Mouse (Mus musculus): ENCODE measurements around the gene Kif24. TPM values are rescaled to one million over a fixed set of nuclear protein-coding genes. Genes with fewer than 3 reads are reported as not detected.
A peak's percentile ranks its signal among the peaks of the same experiment; 100 is the strongest.
"Not testable (repeated sequence)": the region's sequence is repeated elsewhere in the genome, so short reads cannot be mapped to it uniquely, and the experiment has no call there.

Kif24 gene
- polyA plus RNA-seq, 1 experiment from 2014 or later: 8.9 TPM

- H3K27me3 ChIP-seq: no peaks in the 10 kb centered on the region
- H3K4me3 ChIP-seq: no peak overlapping the region
- no peak overlapping the region for H3K4me2 ChIP-seq
- H3K36me3 ChIP-seq (ENCODE audit: poor library complexity, severe bottlenecking): peaks cover 26% of the 10 kb centered on the region
- no peaks in the 10 kb centered on the region for H3K9me3 ChIP-seq (replicated peaks)
- H3K27ac ChIP-seq: no peak overlapping the region
- WGBS: 90% methylated on average over 8 of the region's 8 CpGs
- no peak overlapping the region for H3K9ac ChIP-seq
- ATAC-seq: no peak
- peaks cover 9% of the 10 kb centered on the region for H3K4me1 ChIP-seq
Measured at GRCm38 (mm10) chr4:41480254-41480653, 15.6 kb upstream of the Kif24 start.

GRCm38 (mm10) chr4:41479456-41479804 lies 14.7 kb upstream of the Kif24 start:
- 68% methylated on average over 1 of the region's 1 CpGs for WGBS
- Histone ChIP-seq H3K36me3 (ENCODE audit: poor library complexity, severe bottlenecking) (peaks cover 26% of the 10 kb centered on the region), H3K4me1 (peaks cover 9% of the 10 kb centered on the region), H3K9ac (no peak overlapping the region), H3K27ac (no peak overlapping the region), H3K4me3 (no peak overlapping the region), H3K9me3 (replicated peaks) (no peaks in the 10 kb centered on the region), H3K27me3 (no peaks in the 10 kb centered on the region), H3K4me2 (no peak overlapping the region)
- no peak for ATAC-seq

- ATAC-seq: no peak
- Histone ChIP-seq H3K4me1 (peaks cover 9% of the 10 kb centered on the region), H3K4me2 (no peak overlapping the region), H3K27ac (no peak overlapping the region), H3K4me3 (no peak overlapping the region), H3K9ac (no peak overlapping the region), H3K36me3 (ENCODE audit: poor library complexity, severe bottlenecking) (peaks cover 26% of the 10 kb centered on the region), H3K9me3 (replicated peaks) (no peaks in the 10 kb centered on the region), H3K27me3 (no peaks in the 10 kb centered on the region)
- 67% methylated on average over 4 of the region's 4 CpGs for WGBS
Measured at GRCm38 (mm10) chr4:41478751-41479455, 14.2 kb upstream of the Kif24 start.

- Histone ChIP-seq H3K27me3 (no peaks in the 10 kb centered on the region), H3K4me1 (peaks cover 9% of the 10 kb centered on the region), H3K9ac (no peak overlapping the region), H3K36me3 (ENCODE audit: poor library complexity, severe bottlenecking) (peaks cover 26% of the 10 kb centered on the region), H3K4me3 (no peak overlapping the region), H3K9me3 (replicated peaks) (no peaks in the 10 kb centered on the region), H3K4me2 (no peak overlapping the region), H3K27ac (no peak overlapping the region)
- ATAC-seq: no peak
- 89% methylated on average over 9 of the region's 9 CpGs for WGBS
Measured at GRCm38 (mm10) chr4:41477648-41478160, 13.0 kb upstream of the Kif24 start.

- WGBS: 80% methylated on average over 1 of the region's 1 CpGs
- no peak for ATAC-seq
- peaks cover 37% of the 10 kb centered on the region for H3K4me1 ChIP-seq
- no peak overlapping the region for H3K9ac ChIP-seq
- H3K4me2 ChIP-seq: 0 out of 2 replicates have a peak overlapping the region, but pooled peaks have one; percentile 8
- H3K4me3 ChIP-seq: no peak overlapping the region
- H3K36me3 ChIP-seq (ENCODE audit: poor library complexity, severe bottlenecking): no peaks in the 10 kb centered on the region
- H3K27ac ChIP-seq: peak overlapping the region; percentile 70
- H3K9me3 ChIP-seq (replicated peaks): no peaks in the 10 kb centered on the region
- H3K27me3 ChIP-seq: no peaks in the 10 kb centered on the region
Measured at GRCm38 (mm10) chr4:41471384-41471689, 6.7 kb upstream of the Kif24 start.

- H3K4me3 ChIP-seq: no peak overlapping the region
- 0 out of 2 replicates have a peak overlapping the region, but pooled peaks have one; percentile 8 for H3K4me2 ChIP-seq
- no peaks in the 10 kb centered on the region for H3K9me3 ChIP-seq (replicated peaks)
- H3K36me3 ChIP-seq (ENCODE audit: poor library complexity, severe bottlenecking): no peaks in the 10 kb centered on the region
- H3K9ac ChIP-seq: no peak overlapping the region
- peaks cover 39% of the 10 kb centered on the region for H3K4me1 ChIP-seq
- peak overlapping the region; percentile 70 for H3K27ac ChIP-seq
- 11% methylated on average over 5 of the region's 5 CpGs for WGBS
- H3K27me3 ChIP-seq: no peaks in the 10 kb centered on the region
- peak; percentile 89 for ATAC-seq
Measured at GRCm38 (mm10) chr4:41470684-41471383, 6.1 kb upstream of the Kif24 start.

- Histone ChIP-seq H3K36me3 (ENCODE audit: poor library complexity, severe bottlenecking) (no peaks in the 10 kb centered on the region), H3K9ac (peak overlapping the region; percentile 16; the same call in 1 of the 2 replicates), H3K4me2 (0 out of 2 replicates have a peak overlapping the region, but pooled peaks have one; percentile 8), H3K27ac (peak overlapping the region; percentile 70), H3K4me3 (no peak overlapping the region), H3K27me3 (no peaks in the 10 kb centered on the region), H3K4me1 (peaks cover 40% of the 10 kb centered on the region), H3K9me3 (replicated peaks) (no peaks in the 10 kb centered on the region)
- ATAC-seq: peak; percentile 67
- WGBS: 43% methylated on average over 7 of the region's 7 CpGs
Measured at GRCm38 (mm10) chr4:41470051-41470683, 5.5 kb upstream of the Kif24 start.

- 75% methylated on average over 10 of the region's 10 CpGs for WGBS
Measured at GRCm38 (mm10) chr4:41469199-41469598, 4.5 kb upstream of the Kif24 start.

GRCm38 (mm10) chr4:41468396-41469080 lies 3.9 kb upstream of the Kif24 start:
- H3K27ac ChIP-seq: 0 out of 2 replicates have a peak overlapping the region, but pooled peaks have one; percentile 20
- no peak for ATAC-seq

More at GRCm38 (mm10) chr4:41469199-41469598, 4.5 kb upstream of the Kif24 start:
- H3K36me3 ChIP-seq (ENCODE audit: poor library complexity, severe bottlenecking): no peaks in the 10 kb centered on the region
- no peak for ATAC-seq
- H3K27me3 ChIP-seq: no peaks in the 10 kb centered on the region
- no peak overlapping the region for H3K4me2 ChIP-seq
- H3K27ac ChIP-seq: peak overlapping the region; percentile 20; the same call in 1 of the 2 replicates
- peaks cover 40% of the 10 kb centered on the region for H3K4me1 ChIP-seq
- no peak overlapping the region for H3K9ac ChIP-seq
- no peak overlapping the region for H3K4me3 ChIP-seq
- no peaks in the 10 kb centered on the region for H3K9me3 ChIP-seq (replicated peaks)

GRCm38 (mm10) chr4:41465287-41465665 lies 589 bp upstream of the Kif24 start:
- H3K9ac ChIP-seq: peak overlapping the region; percentile 67
- 3% methylated on average over 17 of the region's 17 CpGs for WGBS
- peak overlapping the region; percentile 68 for H3K4me3 ChIP-seq
- peak; percentile 24; the same call in 1 of the 2 replicates for ATAC-seq
- peaks cover 36% of the 10 kb centered on the region for H3K4me1 ChIP-seq
- peak overlapping the region; percentile 70 for H3K4me2 ChIP-seq
- H3K27ac ChIP-seq: no peak overlapping the region
- no peaks in the 10 kb centered on the region for H3K9me3 ChIP-seq (replicated peaks)
- H3K27me3 ChIP-seq: no peaks in the 10 kb centered on the region
- H3K36me3 ChIP-seq (ENCODE audit: poor library complexity, severe bottlenecking): peaks cover 3% of the 10 kb centered on the region; the same call in 1 of the 2 replicates

More at GRCm38 (mm10) chr4:41468396-41469080, 3.9 kb upstream of the Kif24 start:
- 54% methylated on average over 17 of the region's 17 CpGs for WGBS
- no peaks in the 10 kb centered on the region for H3K9me3 ChIP-seq (replicated peaks)
- no peak overlapping the region for H3K4me2 ChIP-seq
- H3K9ac ChIP-seq: no peak overlapping the region
- H3K4me1 ChIP-seq: peaks cover 47% of the 10 kb centered on the region
- H3K27me3 ChIP-seq: no peaks in the 10 kb centered on the region
- H3K4me3 ChIP-seq: no peak overlapping the region
- no peaks in the 10 kb centered on the region for H3K36me3 ChIP-seq (ENCODE audit: poor library complexity, severe bottlenecking)

GRCm38 (mm10) chr4:41463051-41463738 lies 1.5 kb downstream of the Kif24 start:
- Histone ChIP-seq H3K4me1 (peaks cover 19% of the 10 kb centered on the region), H3K4me2 (peak overlapping the region; percentile 70), H3K4me3 (peak overlapping the region; percentile 68), H3K9ac (peak overlapping the region; percentile 68; the same call in 1 of the 2 replicates)
- not testable (repeated sequence) for H3K27ac ChIP-seq; H3K27me3 ChIP-seq; H3K9me3 ChIP-seq (replicated peaks); H3K36me3 ChIP-seq (ENCODE audit: poor library complexity, severe bottlenecking); ATAC-seq
- WGBS: 84% methylated on average over 3 of the region's 3 CpGs

Measured in forebrain, embryonic 13.5 days (tissue).